Mouse (Mus musculus): Measurements from ENCODE around the gene Cygb. TPM values are rescaled to one million over a fixed set of nuclear protein-coding genes. Genes with fewer than 3 reads are reported as not detected.

The Cygb gene
- 2.6 and 3.4 TPM in 2 replicates for polyA plus RNA-seq (2011; ENCODE audit: insufficient read depth, insufficient read length, low replicate concordance, missing spikeins)

DNA sequence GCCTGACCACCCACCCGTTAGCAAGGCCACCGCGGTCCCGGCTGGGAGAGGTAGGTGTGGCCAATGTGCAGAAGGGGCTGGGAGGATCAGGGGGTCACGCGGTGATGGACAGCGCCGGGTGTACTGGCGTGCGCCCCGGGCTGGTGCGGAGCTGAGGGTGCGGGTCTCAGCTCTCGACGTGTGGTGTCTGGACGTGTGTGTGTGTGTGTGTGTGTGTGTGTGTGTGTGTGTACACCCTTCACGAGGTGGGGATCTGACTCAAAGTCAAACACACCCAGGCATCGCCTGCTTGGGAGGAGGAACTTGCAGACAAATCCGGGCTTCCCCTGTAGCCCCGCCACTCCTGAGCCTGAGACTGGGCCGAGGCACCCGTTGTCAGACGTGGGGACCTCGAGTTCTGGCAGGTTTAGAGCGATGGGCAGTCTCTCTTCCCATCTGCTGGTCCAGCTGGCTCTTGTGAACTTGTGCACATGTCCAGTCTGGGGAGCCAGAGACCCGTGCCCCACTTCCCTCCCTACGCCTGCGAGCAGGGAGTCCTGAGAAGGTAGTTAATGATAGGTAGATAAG is at the start of gene Cygb:
TSS of gene Cygb (minus strand) at position 59 of the 567 bp plus-strand sequence.
- Histone ChIP-seq H3K27ac (ENCODE audit: control insufficient read depth, insufficient read depth, low read depth, low read length, poor library complexity) (no peak within 1 kb of the TSS), H3K4me1 (ENCODE audit: control insufficient read depth, insufficient read depth, low read length) (no peaks in the 10 kb centered on the region), H3K4me3 (replicated peaks; ENCODE audit: control insufficient read depth, low read depth, low read length) (no peak within 1 kb of the TSS)
- 7% methylated on average over 28 of the region's 28 CpGs for WGBS
- TF ChIP-seq CTCF (IDR thresholded peaks at IDR 0.05; ENCODE audit: control insufficient read depth, insufficient read depth, low read length) = no peak
- TF ChIP-seq POLR2A (IDR thresholded peaks at IDR 0.05; ENCODE audit: borderline replicate concordance, control insufficient read depth, low read depth, low read length) = no peak

DNA sequence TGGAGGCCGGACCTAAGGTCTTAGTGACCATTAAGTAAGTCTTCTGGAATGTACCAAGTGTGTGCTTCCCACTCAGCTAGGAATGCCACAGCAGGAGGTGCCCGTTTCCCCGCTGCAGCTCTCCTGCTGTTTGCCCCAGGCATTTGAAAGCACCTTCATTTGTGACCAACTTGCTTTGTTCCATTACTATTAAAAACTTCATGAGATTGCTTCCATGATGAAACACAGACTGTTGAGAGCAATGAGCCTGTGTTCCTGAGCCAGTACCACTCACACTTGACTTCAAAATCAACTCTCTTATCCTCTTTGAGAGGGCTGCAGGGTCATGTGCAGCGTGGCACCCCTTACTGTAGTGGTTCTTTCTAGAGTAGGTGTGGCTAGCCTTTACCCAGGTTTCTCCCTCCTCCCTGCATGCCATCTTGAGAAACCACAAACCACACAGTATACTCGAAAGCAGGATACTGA is 47.3 kb upstream of the Cygb start:
- Histone ChIP-seq H3K27ac (ENCODE audit: control insufficient read depth, insufficient read depth, low read depth, low read length, poor library complexity) (no peak overlapping the region), H3K4me3 (replicated peaks; ENCODE audit: control insufficient read depth, low read depth, low read length) (no peak overlapping the region), H3K4me1 (ENCODE audit: control insufficient read depth, insufficient read depth, low read length) (no peaks in the 10 kb centered on the region)
- TF ChIP-seq POLR2A (IDR thresholded peaks at IDR 0.05; ENCODE audit: borderline replicate concordance, control insufficient read depth, low read depth, low read length) (no peak), CTCF (IDR thresholded peaks at IDR 0.05; ENCODE audit: control insufficient read depth, insufficient read depth, low read length) (no peak)
- 31% methylated on average over 5 of the region's 5 CpGs for WGBS

DNA sequence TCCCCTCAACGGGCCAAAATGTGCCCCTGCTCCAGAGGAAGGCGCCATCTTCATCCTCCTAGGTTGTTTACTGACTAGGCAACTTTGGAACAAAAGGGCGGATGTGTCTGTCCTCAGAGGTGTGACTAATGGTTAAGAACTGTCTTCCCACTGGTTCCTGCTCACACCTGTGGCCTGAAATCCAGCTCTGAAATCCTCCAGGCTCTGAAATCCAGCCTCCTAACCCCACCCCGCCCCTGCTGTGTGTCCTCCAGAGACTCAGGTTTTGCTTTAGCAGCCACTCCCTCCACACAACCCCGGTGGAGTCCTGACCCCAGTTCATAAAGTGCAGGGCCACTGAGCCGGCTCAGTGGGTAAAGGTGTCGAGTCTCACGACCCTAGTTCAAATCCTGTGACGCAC is 43.4 kb upstream of the Cygb start:
- H3K27ac ChIP-seq (ENCODE audit: control insufficient read depth, insufficient read depth, low read depth, low read length, poor library complexity) = no peak overlapping the region
- TF ChIP-seq CTCF (IDR thresholded peaks at IDR 0.05; ENCODE audit: control insufficient read depth, insufficient read depth, low read length) (no peak), POLR2A (IDR thresholded peaks at IDR 0.05; ENCODE audit: borderline replicate concordance, control insufficient read depth, low read depth, low read length) (no peak)
- no peaks in the 10 kb centered on the region for H3K4me1 ChIP-seq (ENCODE audit: control insufficient read depth, insufficient read depth, low read length)
- no peak overlapping the region for H3K4me3 ChIP-seq (replicated peaks; ENCODE audit: control insufficient read depth, low read depth, low read length)
- 70% methylated on average over 9 of the region's 9 CpGs for WGBS

DNA sequence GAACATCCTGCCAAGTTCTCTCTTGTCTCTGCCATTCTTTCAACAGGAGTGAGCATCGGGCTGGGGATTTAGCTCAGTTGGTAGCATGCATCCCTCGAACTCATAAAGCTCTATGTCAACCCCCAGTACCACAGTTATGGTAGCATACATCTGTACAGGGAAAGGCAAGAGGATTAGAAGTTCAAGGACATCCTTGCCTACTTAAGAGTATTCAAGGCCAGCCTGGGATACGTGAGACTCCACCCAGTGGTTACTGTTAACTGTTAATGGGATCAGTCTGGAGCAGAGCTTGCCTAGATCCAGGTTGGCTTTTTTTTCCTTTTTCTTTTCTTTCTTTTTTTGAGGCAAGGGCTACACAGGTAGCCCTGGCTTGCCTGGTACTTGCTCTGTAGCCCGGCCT is 42.3 kb upstream of the Cygb start:
- no peaks in the 10 kb centered on the region for H3K4me1 ChIP-seq (ENCODE audit: control insufficient read depth, insufficient read depth, low read length)
- no peak overlapping the region for H3K4me3 ChIP-seq (replicated peaks; ENCODE audit: control insufficient read depth, low read depth, low read length)
- no peak overlapping the region for H3K27ac ChIP-seq (ENCODE audit: control insufficient read depth, insufficient read depth, low read depth, low read length, poor library complexity)
- WGBS = 84% methylated on average over 4 of the region's 4 CpGs
- TF ChIP-seq CTCF (IDR thresholded peaks at IDR 0.05; ENCODE audit: control insufficient read depth, insufficient read depth, low read length) (no peak), POLR2A (IDR thresholded peaks at IDR 0.05; ENCODE audit: borderline replicate concordance, control insufficient read depth, low read depth, low read length) (no peak)

DNA sequence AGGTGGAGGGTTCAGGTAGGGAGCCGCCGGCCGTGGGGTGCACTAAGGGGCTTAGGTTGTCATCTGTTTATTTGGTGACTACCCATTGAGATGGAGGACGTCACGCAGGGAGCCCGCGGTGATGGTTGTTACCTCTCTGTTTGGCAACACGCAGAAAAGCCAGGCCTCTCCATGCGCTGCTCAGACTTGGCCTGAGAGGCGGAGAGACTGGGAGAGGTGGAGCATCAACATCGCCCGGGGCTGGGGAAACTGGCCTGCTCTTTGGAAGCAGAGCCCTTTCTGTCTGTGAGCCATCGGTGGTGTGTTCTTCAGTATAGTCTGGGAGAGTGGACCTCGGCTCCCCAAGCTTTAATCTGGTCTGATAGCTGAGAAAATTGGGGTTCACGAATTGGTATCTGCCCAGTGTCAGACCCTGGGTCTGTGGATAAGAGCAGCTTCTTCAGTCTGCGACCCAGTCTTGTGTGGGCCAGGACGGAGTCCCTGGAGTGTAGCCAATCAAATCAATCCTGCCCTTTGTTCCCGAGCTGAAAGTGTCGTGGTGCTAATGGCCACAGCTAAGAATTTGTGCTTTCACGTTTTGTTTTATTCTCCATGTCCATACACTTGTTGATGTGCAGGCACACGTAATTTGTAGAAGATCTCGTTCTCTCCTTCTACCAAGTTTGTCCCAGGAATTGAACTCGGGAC is 41.2 kb upstream of the Cygb start:
- WGBS = 53% methylated on average over 23 of the region's 23 CpGs
- no peak overlapping the region; the same call in 1 of the 2 replicates for H3K27ac ChIP-seq (ENCODE audit: control insufficient read depth, insufficient read depth, low read depth, low read length, poor library complexity)
- no peak overlapping the region for H3K4me3 ChIP-seq (replicated peaks; ENCODE audit: control insufficient read depth, low read depth, low read length)
- no peaks in the 10 kb centered on the region for H3K4me1 ChIP-seq (ENCODE audit: control insufficient read depth, insufficient read depth, low read length)
- TF ChIP-seq CTCF (IDR thresholded peaks at IDR 0.05; ENCODE audit: control insufficient read depth, insufficient read depth, low read length) (no peak), POLR2A (IDR thresholded peaks at IDR 0.05; ENCODE audit: borderline replicate concordance, control insufficient read depth, low read depth, low read length) (no peak)

DNA sequence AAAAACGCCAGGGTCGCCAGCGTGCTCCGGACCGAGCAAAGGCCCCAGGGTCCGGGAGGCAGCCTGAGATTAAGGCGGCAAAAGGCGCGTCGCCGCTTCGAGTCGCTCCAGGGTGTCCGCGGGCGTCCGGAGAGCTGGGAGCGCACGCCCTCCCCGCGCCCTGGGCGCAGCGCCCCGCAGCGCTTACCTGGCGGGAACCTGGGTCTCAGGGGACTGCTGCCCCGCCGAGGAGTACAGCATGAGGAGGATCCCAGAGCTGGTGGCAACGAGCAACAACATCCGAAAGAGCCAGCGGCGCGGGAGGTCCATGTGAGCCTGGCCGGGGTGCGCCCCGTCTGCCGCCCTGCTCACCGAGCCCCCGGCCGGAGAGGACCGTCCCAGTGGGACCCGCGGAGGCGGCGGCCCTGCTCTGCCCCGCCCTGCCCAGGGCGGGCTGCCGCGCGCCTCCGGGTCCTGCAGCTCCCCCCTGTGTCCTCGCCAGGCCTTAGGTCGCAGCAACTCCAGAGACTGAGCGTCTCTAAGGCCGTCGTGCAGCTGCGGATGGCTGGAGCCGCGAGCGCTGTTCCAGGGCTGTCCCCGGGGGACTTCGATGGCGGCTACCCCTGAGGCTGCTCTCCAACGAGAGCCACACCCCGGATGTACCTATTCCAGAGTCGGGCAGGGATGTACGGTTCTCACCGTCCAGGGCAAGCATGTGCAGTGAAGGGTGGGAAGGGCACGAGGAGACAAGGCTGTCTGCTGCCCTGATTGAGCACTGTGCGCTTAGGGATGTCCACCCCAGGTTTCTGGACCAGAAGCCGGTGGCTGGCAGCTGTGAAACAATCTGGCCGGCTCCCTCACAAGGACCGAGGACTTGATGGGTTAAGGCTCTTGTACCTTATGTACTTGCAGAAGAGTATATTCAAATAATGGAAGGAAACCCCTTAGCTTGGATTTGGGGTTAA is 40.4 kb upstream of the Cygb start:
- Histone ChIP-seq H3K4me1 (ENCODE audit: control insufficient read depth, insufficient read depth, low read length) (no peaks in the 10 kb centered on the region), H3K27ac (ENCODE audit: control insufficient read depth, insufficient read depth, low read depth, low read length, poor library complexity) (no peak overlapping the region; the same call in 1 of the 2 replicates), H3K4me3 (replicated peaks; ENCODE audit: control insufficient read depth, low read depth, low read length) (peak overlapping the region; percentile 21)
- WGBS = 6% methylated on average over 73 of the region's 73 CpGs
- TF ChIP-seq POLR2A (IDR thresholded peaks at IDR 0.05; ENCODE audit: borderline replicate concordance, control insufficient read depth, low read depth, low read length) = no peak
- TF ChIP-seq CTCF (IDR thresholded peaks at IDR 0.05; ENCODE audit: control insufficient read depth, insufficient read depth, low read length) = no peak

DNA sequence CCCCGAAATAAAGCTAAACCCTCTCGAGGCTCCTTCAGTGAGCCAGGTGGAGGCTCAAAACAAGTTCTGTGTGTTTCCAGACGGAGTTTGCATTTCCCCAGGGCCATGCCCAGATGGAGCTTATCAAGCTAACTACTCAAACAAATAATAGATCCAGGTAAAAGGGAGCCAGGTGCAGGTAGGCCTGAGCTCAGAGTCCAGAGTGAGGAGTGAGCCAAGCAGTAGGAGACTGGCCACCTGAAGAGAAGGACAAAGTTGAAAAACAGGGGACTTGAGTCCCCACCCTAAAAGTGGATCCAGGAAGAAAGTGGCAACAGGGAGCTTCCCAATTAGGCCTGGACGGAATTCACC is 39.8 kb upstream of the Cygb start:
- Histone ChIP-seq H3K4me3 (replicated peaks; ENCODE audit: control insufficient read depth, low read depth, low read length) (no peak overlapping the region), H3K27ac (ENCODE audit: control insufficient read depth, insufficient read depth, low read depth, low read length, poor library complexity) (no peak overlapping the region), H3K4me1 (ENCODE audit: control insufficient read depth, insufficient read depth, low read length) (no peaks in the 10 kb centered on the region)
- 75% methylated on average over 4 of the region's 4 CpGs for WGBS
- no peak for TF ChIP-seq CTCF (IDR thresholded peaks at IDR 0.05; ENCODE audit: control insufficient read depth, insufficient read depth, low read length)
- no peak for TF ChIP-seq POLR2A (IDR thresholded peaks at IDR 0.05; ENCODE audit: borderline replicate concordance, control insufficient read depth, low read depth, low read length)

All from bone marrow, adult 2 months (tissue).